Comparison of ENCODE assay signal across 14 mouse cellular contexts in the genomic region with DNA sequence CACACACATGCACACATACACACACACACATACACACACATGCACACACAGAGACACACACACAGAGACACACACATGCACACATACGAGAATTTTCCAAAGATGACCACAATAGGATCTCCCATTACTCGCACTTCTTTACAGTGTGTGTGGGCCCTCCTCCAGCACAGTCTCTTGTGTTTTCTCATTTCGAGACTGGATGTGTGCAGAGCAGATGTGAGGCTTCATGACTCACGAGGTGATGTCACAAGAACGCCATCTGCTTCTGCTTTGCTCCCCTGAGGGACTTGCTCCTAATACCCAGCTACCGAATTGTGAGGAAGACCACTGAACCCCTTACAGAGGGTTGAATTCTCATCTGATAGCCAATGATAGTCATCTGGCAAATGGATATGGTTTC. TPM values are rescaled to one million over a fixed set of nuclear protein-coding genes. Genes with fewer than 3 reads are reported as not detected.
DNase-seq lines count a peak whose midpoint lies in the region; ATAC-seq and TF ChIP-seq lines count a peak whose summit lies in the region.
"Had no signal": no experiment of that assay in that cellular context is flagged by ENCODE, and none has a peak within 500 bp of the region (broad histone marks: within the 10 kb centered on the region; RNA-seq: fewer than 3 reads in every experiment).

No protein-coding gene starts in this region.

- no peak overlapping the region for H3K4me3 ChIP-seq in heart, embryonic 10.5 days
- no peak overlapping the region for H3K4me3 ChIP-seq in limb, embryonic 14.5 days (replicated peaks; ENCODE audit: low read length)
- H3K4me3 ChIP-seq in limb, embryonic 10.5 days = no peak overlapping the region
- H3K4me3 ChIP-seq: forebrain, embryonic 10.5 days; heart, embryonic 13.5 days; neural tube, embryonic 15.5 days; stomach, embryonic 15.5 days had no signal

- H3K36me3 ChIP-seq in heart, embryonic 10.5 days = no peaks in the 10 kb centered on the region
- no peaks in the 10 kb centered on the region for H3K36me3 ChIP-seq in limb, embryonic 14.5 days (ENCODE audit: control insufficient read depth, insufficient read depth, low read length)
- H3K36me3 ChIP-seq in limb, embryonic 10.5 days = no peaks in the 10 kb centered on the region
- H3K36me3 ChIP-seq: forebrain, embryonic 10.5 days; heart, embryonic 13.5 days; neural tube, embryonic 15.5 days; stomach, embryonic 15.5 days had no signal

- no peak overlapping the region for H3K9ac ChIP-seq in limb, embryonic 14.5 days (ENCODE audit: low read depth, low read length, severe bottlenecking)
- H3K9ac ChIP-seq: heart, embryonic 13.5 days; liver, postnatal 0 days; neural tube, embryonic 15.5 days; stomach, embryonic 15.5 days had no signal

- no peak overlapping the region for H3K27ac ChIP-seq in heart, embryonic 10.5 days
- H3K27ac ChIP-seq in limb, embryonic 14.5 days (replicated peaks; ENCODE audit: low read depth, low read length) = no peak overlapping the region
- no peak overlapping the region for H3K27ac ChIP-seq in limb, embryonic 10.5 days
- H3K27ac ChIP-seq: forebrain, embryonic 10.5 days; heart, embryonic 13.5 days; neural tube, embryonic 15.5 days; stomach, embryonic 15.5 days had no signal

- H3K27me3 ChIP-seq in heart, embryonic 10.5 days (ENCODE audit: insufficient read depth, poor library complexity, severe bottlenecking) = no peaks in the 10 kb centered on the region
- H3K27me3 ChIP-seq in limb, embryonic 14.5 days (ENCODE audit: control insufficient read depth, insufficient read depth, low read length) = no peaks in the 10 kb centered on the region
- no peaks in the 10 kb centered on the region for H3K27me3 ChIP-seq in limb, embryonic 10.5 days (ENCODE audit: low read depth, poor library complexity, severe bottlenecking)
- H3K27me3 ChIP-seq: heart, embryonic 13.5 days; neural tube, embryonic 15.5 days; stomach, embryonic 15.5 days had no signal

- H3K4me1 ChIP-seq in heart, embryonic 10.5 days = no peaks in the 10 kb centered on the region
- H3K4me1 ChIP-seq in limb, embryonic 14.5 days (ENCODE audit: control insufficient read depth, insufficient read depth, low read length) = no peaks in the 10 kb centered on the region
- no peaks in the 10 kb centered on the region for H3K4me1 ChIP-seq in limb, embryonic 10.5 days
- H3K4me1 ChIP-seq: forebrain, embryonic 10.5 days; heart, embryonic 13.5 days; neural tube, embryonic 15.5 days; stomach, embryonic 15.5 days had no signal

- no peak overlapping the region for H3K4me2 ChIP-seq in limb, embryonic 14.5 days (replicated peaks; ENCODE audit: low read depth, low read length, severe bottlenecking)
- H3K4me2 ChIP-seq: heart, embryonic 13.5 days; neural tube, embryonic 15.5 days; stomach, embryonic 15.5 days had no signal

- peak; percentile 94 for DNase-seq in heart, adult 11 months
- no peak for DNase-seq in heart, embryonic 10.5 days (ENCODE audit: low spot score)
- peak; percentile 40 for DNase-seq in limb, embryonic 14.5 days (ENCODE audit: low spot score)
- DNase-seq in limb, embryonic 10.5 days (ENCODE audit: low spot score) = no peak
- DNase-seq in brain, adult 2 months (ENCODE audit: low read depth, low spot score) = peak; percentile 70
- peak; percentile 7 to 34 for DNase-seq in heart, postnatal 36 days
- DNase-seq in kidney, postnatal 4 days = no peak
- DNase-seq: liver, postnatal 0 days; right cerebral cortex, postnatal 14 days had no signal

- H3K9me3 ChIP-seq in heart, embryonic 10.5 days = no peaks in the 10 kb centered on the region
- no peaks in the 10 kb centered on the region for H3K9me3 ChIP-seq in limb, embryonic 14.5 days (ENCODE audit: control insufficient read depth, low read length)
- H3K9me3 ChIP-seq in limb, embryonic 10.5 days (replicated peaks) = no peaks in the 10 kb centered on the region
- H3K9me3 ChIP-seq: forebrain, embryonic 10.5 days; heart, embryonic 13.5 days; neural tube, embryonic 15.5 days; stomach, embryonic 15.5 days had no signal

- 0 out of 2 replicates have a peak, but pooled peaks have one; percentile 30 for ATAC-seq in limb, embryonic 14.5 days (ENCODE audit: low FRiP score, low read depth)
- no peak for ATAC-seq in megakaryocyte, adult 5-6 weeks (ENCODE audit: poor library complexity, severe bottlenecking)
- ATAC-seq: liver, postnatal 0 days had no signal

- no peak for TF ChIP-seq POLR2A in limb, embryonic 14.5 days (IDR thresholded peaks at IDR 0.05; ENCODE audit: borderline replicate concordance, extremely low read depth, insufficient read depth, insufficient read length)

- WGBS in heart, embryonic 10.5 days = 74% methylated on average over 6 of the region's 6 CpGs
- 46% methylated on average over 6 of the region's 6 CpGs for WGBS in limb, embryonic 14.5 days
- 71% methylated on average over 6 of the region's 6 CpGs for WGBS in limb, embryonic 10.5 days

- intact Hi-C loops in heart, postnatal 36 days (cut with DNase I) = no loop called here

RNA-seq across cellular contexts. Expression of gene Cacna1e, which starts 33.1 kb away (rescaled TPM):
- polyA plus RNA-seq in heart, embryonic 10.5 days (2016; fragmentation: Nextera tagmentation; extraction: Ambion mirVana) = 0.20 and 0.42 TPM in 2 replicates
- 1.4 TPM in 2 replicates for polyA plus RNA-seq in limb, embryonic 14.5 days (2012; rRNA removed)
- polyA plus RNA-seq in limb, embryonic 14.5 days (2014; fragmentation: Nextera tagmentation; extraction: Ambion mirVana) = 0.51 and 1.1 TPM in 2 replicates
- 0.06 and 0.15 TPM in 2 replicates for polyA plus RNA-seq in limb, embryonic 10.5 days (2016; fragmentation: Nextera tagmentation; extraction: Ambion mirVana)
- total RNA-seq in heart, postnatal 36 days (2021) = under 1 TPM; 0.16 to 0.17 TPM
- total RNA-seq in megakaryocyte, adult 5-6 weeks (2015) = 0.02 and 0.23 TPM in 2 replicates
- 0.26 and 0.85 TPM in 2 replicates for total RNA-seq in megakaryocyte, adult 5-6 weeks (2017)

Comparison
In these comparisons a context has a peak if more than half of its experiments do, and no peak if none do; other contexts are left out.
1. DNase-seq: peak in heart, adult 11 months (single experiment), limb, embryonic 14.5 days (single experiment), brain, adult 2 months (single experiment) and heart, postnatal 36 days (2 of 2); none in heart, embryonic 10.5 days (single experiment), limb, embryonic 10.5 days (single experiment) and kidney, postnatal 4 days (0 of 2).